Mouse (Mus musculus): ENCODE data around the gene D930048N14Rik. TPM values are rescaled to one million over a fixed set of nuclear protein-coding genes. Genes with fewer than 3 reads are reported as not detected.

The D930048N14Rik gene
- 0.15 and 0.34 TPM in 2 replicates for polyA plus RNA-seq (2015; fragmentation: Nextera tagmentation; extraction: Ambion mirVana)

- Histone ChIP-seq H3K27me3 (ENCODE audit: insufficient read depth, low read length) (peaks cover 11% of the 10 kb centered on the region), H3K27ac (ENCODE audit: low read depth) (no peak within 1 kb of the TSS; the same call in 1 of the 2 replicates), H3K9ac (replicated peaks) (peak within 1 kb of the TSS; percentile 67), H3K4me1 (ENCODE audit: insufficient read depth) (peaks cover 17% of the 10 kb centered on the region), H3K36me3 (replicated peaks; ENCODE audit: insufficient read depth, low read length) (no peaks in the 10 kb centered on the region), H3K4me2 (ENCODE audit: low read depth, low read length) (peak within 1 kb of the TSS; percentile 80), H3K9me3 (ENCODE audit: low read length) (no peaks in the 10 kb centered on the region), H3K4me3 (ENCODE audit: low read depth, low read length) (peak within 1 kb of the TSS; percentile 59)
- under 1% methylated on average over 67 of the region's 70 CpGs for WGBS (ENCODE audit: insufficient replicate concordance)
- TF ChIP-seq EP300 (IDR thresholded peaks at IDR 0.05; ENCODE audit: low read depth) (no peak), CTCF (IDR thresholded peaks at IDR 0.05; ENCODE audit: low read depth) (no peak)
- ATAC-seq (peak; percentile 72), DNase-seq (peak; percentile 79)
Observed at GRCm38 (mm10) chr11:51650691-51651515, at the start of gene D930048N14Rik, which contains the start of gene N4bp3. Gene D930048N14Rik, plus strand, starts transcription at chr11:51650954. Gene N4bp3, minus strand, starts transcription at chr11:51650842.

GRCm38 (mm10) chr11:51602253-51602652 lies 48.5 kb upstream of the D930048N14Rik start:
- 82% methylated on average over 3 of the region's 3 CpGs for WGBS (ENCODE audit: insufficient replicate concordance)
- peaks cover 15% of the 10 kb centered on the region for H3K4me1 ChIP-seq (ENCODE audit: insufficient read depth)

GRCm38 (mm10) chr11:51605602-51606446 lies 44.9 kb upstream of the D930048N14Rik start:
- 1% methylated on average over 73 of the region's 81 CpGs for WGBS (ENCODE audit: insufficient replicate concordance)
- H3K9ac ChIP-seq (replicated peaks) = peak overlapping the region; percentile 98
- H3K4me1 ChIP-seq (ENCODE audit: insufficient read depth) = peaks cover 27% of the 10 kb centered on the region
- no peak for TF ChIP-seq CTCF (IDR thresholded peaks at IDR 0.05; ENCODE audit: low read depth)
- no peak for TF ChIP-seq EP300 (IDR thresholded peaks at IDR 0.05; ENCODE audit: low read depth)
- DNase-seq (peak; percentile 92), ATAC-seq (peak; percentile 73)
- H3K4me3 ChIP-seq (ENCODE audit: low read depth, low read length) = peak overlapping the region; percentile 95
- H3K27ac ChIP-seq (ENCODE audit: low read depth) = peak overlapping the region; percentile 96
- H3K4me2 ChIP-seq (ENCODE audit: low read depth, low read length) = peak overlapping the region; percentile 82
- H3K36me3 ChIP-seq (replicated peaks; ENCODE audit: insufficient read depth, low read length) = peaks cover 45% of the 10 kb centered on the region
- H3K27me3 ChIP-seq (ENCODE audit: insufficient read depth, low read length) = no peaks in the 10 kb centered on the region
- no peaks in the 10 kb centered on the region for H3K9me3 ChIP-seq (ENCODE audit: low read length)

More at GRCm38 (mm10) chr11:51602253-51602652, 48.5 kb upstream of the D930048N14Rik start:
- ATAC-seq = no peak
- Histone ChIP-seq H3K4me3 (ENCODE audit: low read depth, low read length) (no peak overlapping the region), H3K27me3 (ENCODE audit: insufficient read depth, low read length) (no peaks in the 10 kb centered on the region), H3K36me3 (replicated peaks; ENCODE audit: insufficient read depth, low read length) (peaks cover 81% of the 10 kb centered on the region), H3K9me3 (ENCODE audit: low read length) (no peaks in the 10 kb centered on the region), H3K4me2 (ENCODE audit: low read depth, low read length) (no peak overlapping the region), H3K27ac (ENCODE audit: low read depth) (no peak overlapping the region), H3K9ac (replicated peaks) (no peak overlapping the region)
- no peak for TF ChIP-seq CTCF (IDR thresholded peaks at IDR 0.05; ENCODE audit: low read depth)
- no peak for TF ChIP-seq EP300 (IDR thresholded peaks at IDR 0.05; ENCODE audit: low read depth)
- no peak for DNase-seq

GRCm38 (mm10) chr11:51606447-51607095 lies 44.2 kb upstream of the D930048N14Rik start, which contains the start of gene Hnrnpab:
Gene Hnrnpab, minus strand, starts transcription at chr11:51606847.
- Histone ChIP-seq H3K9me3 (ENCODE audit: low read length) (no peaks in the 10 kb centered on the region), H3K4me1 (ENCODE audit: insufficient read depth) (peaks cover 27% of the 10 kb centered on the region), H3K9ac (replicated peaks) (peak within 1 kb of the TSS; percentile 98), H3K27ac (ENCODE audit: low read depth) (peak within 1 kb of the TSS; percentile 96), H3K4me2 (ENCODE audit: low read depth, low read length) (peak within 1 kb of the TSS; percentile 82), H3K36me3 (replicated peaks; ENCODE audit: insufficient read depth, low read length) (peaks cover 38% of the 10 kb centered on the region), H3K4me3 (ENCODE audit: low read depth, low read length) (peak within 1 kb of the TSS; percentile 95), H3K27me3 (ENCODE audit: insufficient read depth, low read length) (no peaks in the 10 kb centered on the region)
- 3% methylated on average over 81 of the region's 91 CpGs for WGBS (ENCODE audit: insufficient replicate concordance)
- peak; percentile 72; the same call in 1 of the 2 replicates for TF ChIP-seq EP300 (IDR thresholded peaks at IDR 0.05; ENCODE audit: low read depth)
- no peak for TF ChIP-seq CTCF (IDR thresholded peaks at IDR 0.05; ENCODE audit: low read depth)
- DNase-seq (peak; percentile 97), ATAC-seq (peak; percentile 89)

- Histone ChIP-seq H3K4me2 (ENCODE audit: low read depth, low read length) (peak overlapping the region; percentile 82), H3K9ac (replicated peaks) (peak overlapping the region; percentile 98), H3K36me3 (replicated peaks; ENCODE audit: insufficient read depth, low read length) (peaks cover 31% of the 10 kb centered on the region), H3K9me3 (ENCODE audit: low read length) (no peaks in the 10 kb centered on the region), H3K4me1 (ENCODE audit: insufficient read depth) (peaks cover 27% of the 10 kb centered on the region), H3K27ac (ENCODE audit: low read depth) (peak overlapping the region; percentile 96), H3K4me3 (ENCODE audit: low read depth, low read length) (peak overlapping the region; percentile 95), H3K27me3 (ENCODE audit: insufficient read depth, low read length) (no peaks in the 10 kb centered on the region)
- peak; percentile 35 for ATAC-seq
- TF ChIP-seq CTCF (IDR thresholded peaks at IDR 0.05; ENCODE audit: low read depth) = no peak
- TF ChIP-seq EP300 (IDR thresholded peaks at IDR 0.05; ENCODE audit: low read depth) = peak; percentile 27; the same call in 1 of the 2 replicates
- WGBS (ENCODE audit: insufficient replicate concordance) = 7% methylated on average over 15 of the region's 15 CpGs
- DNase-seq = no peak
Observed at GRCm38 (mm10) chr11:51607096-51607738, 43.5 kb upstream of the D930048N14Rik start.

Measured in liver, postnatal 0 days (tissue).